Mouse (Mus musculus) liver, embryonic 13.5 days (tissue): ENCODE data around the gene Tex261. TPM values are rescaled to one million over a fixed set of nuclear protein-coding genes. Genes with fewer than 3 reads are reported as not detected.

Experiments used
- ATAC-seq: fragments of 200-750 bp; cut with Nextera tagmentation; 2 replicates; pipeline ENCODE4 v1.8.0; 2017; ENCODE audit warnings: low read depth, mild to moderate bottlenecking, moderate number of reproducible peaks, moderate library complexity
- DNase-seq: peaks from one replicate; pipeline ENCODE4 v3.0.0; 2022
- H3K27ac ChIP-seq: fragments of 300-500 bp; sonication (generic); 2 replicates; pipeline ENCODE4 v1.5.1; 2015; ENCODE audit warnings: moderate library complexity, mild to moderate bottlenecking, inconsistent platforms
- H3K27me3 ChIP-seq: fragments of 300-500 bp; sonication (generic); 2 replicates; pipeline ENCODE4 v1.6.1; 2015; ENCODE audit warnings: mild to moderate bottlenecking, inconsistent platforms
- H3K36me3 ChIP-seq: fragments of 300-500 bp; sonication (generic); 2 replicates; pipeline ENCODE4 v1.6.1; 2015; ENCODE audit warnings: mild to moderate bottlenecking, inconsistent platforms
- H3K4me1 ChIP-seq: fragments of 300-500 bp; sonication (generic); replicated peaks from 2 replicates; pipeline ENCODE4 v1.6.1; 2015; ENCODE audit warnings: inconsistent platforms
- H3K4me2 ChIP-seq: fragments of 300-500 bp; sonication (generic); 2 replicates; pipeline ENCODE4 v1.6.1; 2015; ENCODE audit warnings: inconsistent platforms, mild to moderate bottlenecking, moderate library complexity
- H3K4me3 ChIP-seq: fragments of 300-500 bp; sonication (generic); replicated peaks from 2 replicates; pipeline ENCODE4 v1.5.1; 2015; ENCODE audit warnings: mild to moderate bottlenecking, inconsistent platforms
- H3K9ac ChIP-seq: fragments of 300-500 bp; sonication (generic); 2 replicates; pipeline ENCODE4 v1.6.1; 2015; ENCODE audit warnings: mild to moderate bottlenecking, inconsistent platforms
- H3K9me3 ChIP-seq: fragments of 300-500 bp; sonication (generic); replicated peaks from 2 replicates; pipeline ENCODE4 v1.6.1; 2016; ENCODE audit warnings: inconsistent platforms
- WGBS: fragments of 180-500 bp; shearing (Covaris S2); methylation state at CpG from one replicate; pipeline ENCODE4 v1.1.7; 2015; ENCODE audit not compliant: insufficient replicate concordance; 5-methylcytosine and 5-hydroxymethylcytosine counted together
- polyA plus RNA-seq: library from polyadenylated mRNA; unstranded; fragments of >200 nt; fragmentation: Nextera tagmentation; extraction: Ambion mirVana; gene quantifications from 2 replicates; pipeline ENCODE4 v1.2.1, GENCODE M21; 2015

Tex261 gene
- 50.1 and 57.5 TPM in 2 replicates for polyA plus RNA-seq

DNA sequence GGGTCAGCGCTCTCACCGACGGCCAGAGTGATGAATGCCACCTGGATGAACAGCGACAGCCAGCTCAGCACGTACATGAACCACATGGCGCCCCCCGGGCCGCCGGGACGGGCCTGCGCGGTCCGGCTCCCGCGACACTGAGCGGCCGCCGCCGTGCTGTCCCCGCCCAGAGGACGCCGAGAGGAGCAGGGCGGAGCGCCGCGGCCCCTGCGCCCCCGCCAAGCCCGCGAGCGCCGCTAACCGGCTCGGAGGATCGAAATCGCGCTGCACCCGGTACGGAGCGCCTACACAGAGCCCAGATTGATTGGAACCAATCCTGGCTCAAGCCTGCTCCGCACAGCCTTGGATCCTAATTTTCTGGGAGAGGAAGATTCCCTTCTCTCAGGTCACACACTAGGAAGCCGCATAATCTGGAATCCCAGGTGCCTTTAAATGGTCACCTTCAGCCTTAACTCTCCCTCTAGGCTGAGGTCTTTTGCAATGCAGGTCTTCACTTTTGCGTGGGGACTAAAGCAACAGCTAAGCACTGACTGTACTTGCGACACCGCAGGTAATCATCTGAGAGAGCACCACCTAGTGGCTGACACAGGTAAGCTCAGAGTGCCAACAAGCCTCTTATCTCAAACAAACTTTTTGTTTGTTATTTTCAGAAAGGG, at the start of gene Tex261:
Gene Tex261, minus strand, starts transcription at position 176 of the 656 bp plus-strand sequence.
- ATAC-seq: peak; percentile 94
- peak within 1 kb of the TSS; percentile 91 for H3K4me2 ChIP-seq
- H3K9ac ChIP-seq: peak within 1 kb of the TSS; percentile 95
- WGBS: under 1% methylated on average over 45 of the region's 45 CpGs
- peak within 1 kb of the TSS; percentile 96 for H3K4me3 ChIP-seq
- DNase-seq: peak; percentile 80
- H3K27me3 ChIP-seq: no peaks in the 10 kb centered on the region
- peaks cover 28% of the 10 kb centered on the region for H3K4me1 ChIP-seq
- no peaks in the 10 kb centered on the region for H3K9me3 ChIP-seq
- peak within 1 kb of the TSS; percentile 89 for H3K27ac ChIP-seq
- H3K36me3 ChIP-seq: peaks cover 27% of the 10 kb centered on the region

DNA sequence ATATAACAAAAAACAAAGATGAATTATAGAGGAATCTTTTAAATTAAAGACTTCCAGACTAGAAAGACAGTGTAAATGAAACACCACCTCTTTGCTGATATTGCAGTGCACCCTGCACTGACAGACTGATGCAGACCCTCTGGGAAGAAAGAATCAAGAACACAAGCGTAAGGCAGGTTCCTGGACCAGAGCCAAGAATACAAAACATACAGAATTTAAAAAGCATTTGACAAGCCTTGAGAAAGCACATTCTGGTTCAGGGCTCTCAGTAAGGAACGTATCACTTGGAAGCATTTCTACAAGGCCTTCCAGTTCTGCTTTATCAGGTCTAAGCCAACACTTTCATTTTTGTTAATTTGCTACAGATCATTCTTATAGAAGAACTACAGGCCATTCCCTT, 46.2 kb upstream of the Tex261 start:
- ATAC-seq (no peak), DNase-seq (no peak)
- H3K4me2 ChIP-seq: no peak overlapping the region
- H3K4me1 ChIP-seq: no peaks in the 10 kb centered on the region
- H3K9me3 ChIP-seq: no peaks in the 10 kb centered on the region
- H3K27ac ChIP-seq: no peak overlapping the region
- H3K4me3 ChIP-seq: no peak overlapping the region
- H3K27me3 ChIP-seq: no peaks in the 10 kb centered on the region
- no peak overlapping the region for H3K9ac ChIP-seq
- H3K36me3 ChIP-seq: no peaks in the 10 kb centered on the region
- WGBS: 77% methylated on average over 2 of the region's 2 CpGs

DNA sequence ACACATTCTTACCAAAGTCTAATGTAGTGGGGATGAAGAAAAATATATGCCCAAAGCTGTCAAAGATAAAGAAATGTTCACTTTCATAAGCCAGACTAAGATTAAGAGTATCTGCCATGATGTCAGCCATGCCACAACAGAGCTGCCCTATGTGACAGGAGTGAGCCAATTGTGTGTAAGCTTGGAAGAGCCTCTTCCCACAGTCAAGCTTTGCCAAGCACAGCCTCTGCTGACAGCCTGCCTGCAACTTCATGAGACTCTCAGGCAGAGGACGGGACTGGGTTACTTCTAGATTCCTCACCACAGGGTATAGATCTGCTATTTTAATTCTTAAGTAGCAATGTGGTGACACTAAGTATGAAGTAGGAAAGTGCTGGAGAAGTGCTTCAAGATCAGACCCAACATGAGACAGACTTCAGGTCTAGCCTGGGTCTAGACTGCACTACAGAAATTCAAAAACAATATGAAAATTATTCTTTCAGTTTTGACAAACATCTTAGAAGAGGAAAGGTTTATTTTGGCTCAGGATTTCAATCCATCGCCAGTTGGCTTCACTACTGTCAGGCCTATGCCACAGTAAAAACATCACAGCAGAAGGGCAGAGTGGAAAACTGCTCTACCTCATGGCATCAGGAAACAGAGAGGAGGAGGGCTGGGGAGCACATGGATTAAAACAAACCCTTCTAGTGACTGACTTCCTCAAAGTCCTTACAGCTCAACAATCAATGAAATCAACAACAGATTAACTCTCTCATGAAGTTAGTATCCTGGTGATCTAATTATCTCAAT, 45.3 kb upstream of the Tex261 start:
- Histone ChIP-seq H3K9me3 (no peaks in the 10 kb centered on the region), H3K4me2 (no peak overlapping the region), H3K9ac (no peak overlapping the region), H3K4me3 (no peak overlapping the region), H3K27me3 (no peaks in the 10 kb centered on the region), H3K4me1 (no peaks in the 10 kb centered on the region), H3K27ac (no peak overlapping the region), H3K36me3 (no peaks in the 10 kb centered on the region)
- no peak for ATAC-seq
- DNase-seq: no peak
- WGBS: 65% methylated on average over 2 of the region's 2 CpGs

DNA sequence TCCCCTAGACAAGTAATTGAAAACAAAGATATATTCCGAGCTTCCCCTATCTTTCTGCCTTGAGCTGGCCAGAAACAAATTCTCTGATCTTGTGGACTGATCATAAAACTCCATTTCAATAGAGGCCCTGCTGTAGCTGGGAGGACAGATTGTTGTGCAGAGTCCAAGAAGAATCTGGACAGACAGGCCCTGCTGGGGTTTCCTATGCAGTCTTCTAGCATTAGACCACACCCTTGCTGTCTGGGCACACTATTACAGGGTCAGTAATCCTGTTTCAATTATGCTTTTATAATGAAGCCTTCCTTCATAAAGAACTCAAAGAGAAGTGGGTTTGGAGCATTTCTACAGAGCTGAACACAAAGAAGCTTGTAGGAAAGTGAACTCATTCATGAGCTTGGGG, 43.4 kb upstream of the Tex261 start:
- no peak overlapping the region for H3K4me3 ChIP-seq
- peaks cover under 1% of the 10 kb centered on the region for H3K36me3 ChIP-seq
- DNase-seq (no peak), ATAC-seq (no peak)
- H3K27ac ChIP-seq: no peak overlapping the region
- no peak overlapping the region for H3K4me2 ChIP-seq
- no peak overlapping the region for H3K9ac ChIP-seq
- no peaks in the 10 kb centered on the region for H3K27me3 ChIP-seq
- 68% methylated on average over 1 of the region's 1 CpGs for WGBS
- H3K9me3 ChIP-seq: no peaks in the 10 kb centered on the region
- H3K4me1 ChIP-seq: no peaks in the 10 kb centered on the region

GRCm38 (mm10) chr6:83815801-83816200, 40.2 kb upstream of the Tex261 start:
- no peak overlapping the region for H3K9ac ChIP-seq
- ATAC-seq (no peak), DNase-seq (no peak)
- H3K4me2 ChIP-seq: no peak overlapping the region
- no peaks in the 10 kb centered on the region for H3K27me3 ChIP-seq
- H3K36me3 ChIP-seq: peaks cover 11% of the 10 kb centered on the region
- H3K27ac ChIP-seq: no peak overlapping the region
- H3K9me3 ChIP-seq: no peaks in the 10 kb centered on the region
- no peak overlapping the region for H3K4me3 ChIP-seq
- no peaks in the 10 kb centered on the region for H3K4me1 ChIP-seq
- WGBS: 77% methylated on average over 3 of the region's 3 CpGs

DNA sequence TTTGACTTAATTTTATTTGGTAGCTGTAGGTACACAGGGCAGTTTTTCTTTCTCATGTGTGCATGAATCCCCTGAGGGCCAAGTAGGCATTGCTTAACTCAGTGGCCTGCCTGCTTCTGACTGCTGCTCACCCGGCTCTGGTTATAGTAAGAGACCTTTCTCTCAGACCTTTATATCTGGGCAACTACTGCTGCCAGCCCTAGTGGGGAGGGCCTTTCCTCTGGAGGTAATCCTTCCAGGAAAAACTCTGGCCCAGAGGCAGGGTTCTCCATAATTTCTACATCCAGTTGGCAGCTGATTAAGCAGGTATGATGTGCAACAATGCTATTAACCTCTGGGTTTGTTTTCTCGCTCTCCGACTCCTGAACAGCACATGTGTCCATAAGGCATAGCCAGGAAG, 27.2 kb upstream of the Tex261 start:
- DNase-seq: no peak
- no peaks in the 10 kb centered on the region for H3K27me3 ChIP-seq
- WGBS: 78% methylated on average over 3 of the region's 3 CpGs
- H3K36me3 ChIP-seq: peaks cover 10% of the 10 kb centered on the region
- no peaks in the 10 kb centered on the region for H3K4me1 ChIP-seq
- no peak overlapping the region for H3K27ac ChIP-seq
- no peak overlapping the region for H3K4me2 ChIP-seq
- no peak overlapping the region for H3K4me3 ChIP-seq
- no peak overlapping the region for H3K9ac ChIP-seq
- H3K9me3 ChIP-seq: no peaks in the 10 kb centered on the region
- ATAC-seq: no peak

DNA sequence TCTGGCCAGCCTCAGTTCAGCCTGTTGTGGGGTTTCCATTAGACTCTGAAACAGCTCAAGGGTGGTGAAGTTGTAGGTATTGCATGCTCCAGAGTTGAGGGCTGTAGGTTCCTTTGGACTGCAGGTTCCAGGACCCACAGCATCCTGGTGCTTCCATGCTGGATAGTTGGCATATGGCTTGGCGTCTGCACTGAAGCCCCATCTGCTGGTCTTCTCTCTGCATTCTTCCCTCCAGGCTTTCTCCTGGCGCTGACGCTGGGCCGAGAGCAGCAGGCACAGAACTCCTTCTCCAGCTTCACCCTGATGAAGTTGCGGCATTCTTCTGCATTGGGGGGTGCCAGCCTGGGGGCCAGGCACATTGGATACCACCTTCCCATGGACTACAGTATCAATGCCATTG, 26.4 kb upstream of the Tex261 start:
- no peak overlapping the region for H3K9ac ChIP-seq
- no peak overlapping the region for H3K4me3 ChIP-seq
- H3K36me3 ChIP-seq: peaks cover 10% of the 10 kb centered on the region
- no peaks in the 10 kb centered on the region for H3K9me3 ChIP-seq
- DNase-seq: no peak
- H3K4me1 ChIP-seq: no peaks in the 10 kb centered on the region
- 69% methylated on average over 5 of the region's 5 CpGs for WGBS
- no peak for ATAC-seq
- no peak overlapping the region for H3K27ac ChIP-seq
- H3K27me3 ChIP-seq: no peaks in the 10 kb centered on the region
- H3K4me2 ChIP-seq: no peak overlapping the region

DNA sequence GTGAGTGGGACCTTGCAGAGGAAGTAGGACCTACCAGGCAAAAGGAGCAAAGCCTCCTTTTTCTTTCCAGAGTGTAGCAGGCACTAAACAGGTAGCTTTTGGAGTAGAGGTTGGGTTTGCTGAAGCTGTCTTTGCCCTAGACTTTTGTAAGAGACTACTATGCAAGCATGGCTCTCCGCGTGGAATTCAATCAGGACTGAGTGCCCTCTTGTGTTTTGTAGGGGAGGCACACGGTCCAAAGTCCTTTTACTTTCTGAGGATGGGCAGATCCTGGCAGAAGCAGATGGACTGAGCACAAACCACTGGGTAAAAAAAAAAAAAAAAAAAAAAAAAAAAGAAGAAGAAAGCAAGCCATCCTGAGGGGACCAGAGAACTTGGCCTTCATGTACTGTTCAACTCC, 21.1 kb upstream of the Tex261 start:
- Histone ChIP-seq H3K36me3 (no peaks in the 10 kb centered on the region; the same call in 1 of the 2 replicates), H3K4me1 (peaks cover 25% of the 10 kb centered on the region), H3K4me2 (no peak overlapping the region), H3K9ac (no peak overlapping the region), H3K4me3 (no peak overlapping the region), H3K9me3 (no peaks in the 10 kb centered on the region), H3K27ac (no peak overlapping the region), H3K27me3 (0 out of 2 replicates have a peak, but pooled peaks cover 4% of the 10 kb centered on the region)
- ATAC-seq: no peak
- no peak for DNase-seq
- WGBS: 59% methylated on average over 3 of the region's 3 CpGs

GRCm38 (mm10) chr6:83795492-83795900, 19.9 kb upstream of the Tex261 start:
- 0 out of 2 replicates have a peak, but pooled peaks cover 4% of the 10 kb centered on the region for H3K27me3 ChIP-seq
- no peaks in the 10 kb centered on the region for H3K9me3 ChIP-seq
- peak overlapping the region; percentile 76 for H3K9ac ChIP-seq
- H3K27ac ChIP-seq: peak overlapping the region; percentile 97
- DNase-seq (no peak), ATAC-seq (peak; percentile 8; the same call in 1 of the 2 replicates)
- H3K4me2 ChIP-seq: peak overlapping the region; percentile 95
- no peaks in the 10 kb centered on the region; the same call in 1 of the 2 replicates for H3K36me3 ChIP-seq
- peaks cover 34% of the 10 kb centered on the region for H3K4me1 ChIP-seq
- peak overlapping the region; percentile 74 for H3K4me3 ChIP-seq
- WGBS: 2% methylated on average over 13 of the region's 13 CpGs

GRCm38 (mm10) chr6:83794760-83795296, 19.2 kb upstream of the Tex261 start, which contains the start of gene Nagk:
Gene Nagk (plus strand): TSS chr6:83794982.
- Histone ChIP-seq H3K36me3 (no peaks in the 10 kb centered on the region; the same call in 1 of the 2 replicates), H3K27ac (peak within 1 kb of the TSS; percentile 97), H3K9ac (peak within 1 kb of the TSS; percentile 76), H3K9me3 (no peaks in the 10 kb centered on the region), H3K27me3 (0 out of 2 replicates have a peak, but pooled peaks cover 4% of the 10 kb centered on the region), H3K4me2 (peak within 1 kb of the TSS; percentile 95), H3K4me1 (peaks cover 34% of the 10 kb centered on the region), H3K4me3 (peak within 1 kb of the TSS; percentile 74)
- ATAC-seq (peak; percentile 94), DNase-seq (peak; percentile 91)
- under 1% methylated on average over 43 of the region's 43 CpGs for WGBS

GRCm38 (mm10) chr6:83791251-83791890, 15.8 kb upstream of the Tex261 start:
- WGBS: 19% methylated on average over 4 of the region's 4 CpGs
- H3K4me3 ChIP-seq: no peak overlapping the region
- no peaks in the 10 kb centered on the region for H3K36me3 ChIP-seq
- H3K4me1 ChIP-seq: peaks cover 30% of the 10 kb centered on the region
- 0 out of 2 replicates have a peak, but pooled peaks cover 3% of the 10 kb centered on the region for H3K27me3 ChIP-seq
- no peak overlapping the region for H3K27ac ChIP-seq
- no peaks in the 10 kb centered on the region for H3K9me3 ChIP-seq
- no peak for DNase-seq
- ATAC-seq: no peak
- H3K4me2 ChIP-seq: no peak overlapping the region
- H3K9ac ChIP-seq: 0 out of 2 replicates have a peak overlapping the region, but pooled peaks have one; percentile 2
